Comparison of ENCODE assay signal across 19 mouse cellular contexts in genomic region chr2:24747878-24748277, GRCm38 (mm10). TPM values are rescaled to one million over a fixed set of nuclear protein-coding genes. Genes with fewer than 3 reads are reported as not detected.
DNase-seq lines count a peak whose midpoint lies in the region; ATAC-seq and TF ChIP-seq lines count a peak whose summit lies in the region.
"Had no signal": no experiment of that assay in that cellular context is flagged by ENCODE, and none has a peak within 500 bp of the region (broad histone marks: within the 10 kb centered on the region; RNA-seq: fewer than 3 reads in every experiment).

No protein-coding gene starts in this region.

- H3K4me1 ChIP-seq in thymus, adult 2 months (replicated peaks; ENCODE audit: control insufficient read depth, insufficient read depth, low read length) = peaks cover 68% of the 10 kb centered on the region
- H3K4me1 ChIP-seq in heart, embryonic 11.5 days (ENCODE audit: control insufficient read depth, insufficient read depth, low read length) = no peaks in the 10 kb centered on the region
- H3K4me1 ChIP-seq: heart, embryonic 12.5 days; kidney, embryonic 15.5 days; limb, embryonic 15.5 days; neural tube, embryonic 12.5 days had no signal

- H3K4me2 ChIP-seq in heart, embryonic 11.5 days = no peak overlapping the region
- H3K4me2 ChIP-seq: heart, embryonic 12.5 days; hindbrain, embryonic 12.5 days; kidney, embryonic 15.5 days; limb, embryonic 15.5 days; midbrain, embryonic 11.5 days; neural tube, embryonic 12.5 days had no signal

- peak; percentile 67 for ATAC-seq in inflammation-experienced regulatory T-cells, adult 6 months
- ATAC-seq in heart, embryonic 11.5 days (replicated peaks; ENCODE audit: insufficient number of reproducible peaks, low FRiP score, low TSS enrichment) = no peak
- ATAC-seq: forebrain, postnatal 0 days; lung, postnatal 0 days had no signal

- H3K27ac ChIP-seq in thymus, adult 2 months (ENCODE audit: control insufficient read depth, insufficient read depth, low read length) = peak overlapping the region; percentile 88; the same call in 1 of the 2 replicates
- no peak overlapping the region for H3K27ac ChIP-seq in heart, embryonic 11.5 days (ENCODE audit: low read depth, low read length)
- H3K27ac ChIP-seq: hindbrain, embryonic 12.5 days; kidney, embryonic 15.5 days; limb, embryonic 15.5 days; neural tube, embryonic 12.5 days had no signal

- no peak overlapping the region for H3K9ac ChIP-seq in heart, embryonic 11.5 days (ENCODE audit: low read depth, low read length)
- H3K9ac ChIP-seq: forebrain, postnatal 0 days; heart, embryonic 12.5 days; hindbrain, embryonic 12.5 days; kidney, embryonic 15.5 days; limb, embryonic 15.5 days; neural tube, embryonic 12.5 days had no signal

- H3K4me3 ChIP-seq in thymus, adult 2 months (ENCODE audit: control insufficient read depth, insufficient read depth, low read length) = no peak overlapping the region
- no peak overlapping the region for H3K4me3 ChIP-seq in heart, embryonic 11.5 days (ENCODE audit: low read depth, low read length)
- H3K4me3 ChIP-seq: heart, embryonic 12.5 days; hindbrain, embryonic 12.5 days; kidney, embryonic 15.5 days; limb, embryonic 15.5 days; neural tube, embryonic 12.5 days had no signal

- no peaks in the 10 kb centered on the region for H3K36me3 ChIP-seq in thymus, adult 2 months (ENCODE audit: control insufficient read depth, insufficient read depth, low read length)
- no peaks in the 10 kb centered on the region for H3K36me3 ChIP-seq in heart, embryonic 11.5 days (ENCODE audit: control insufficient read depth, insufficient read depth, low read length)
- H3K36me3 ChIP-seq: G1E; heart, embryonic 12.5 days; kidney, embryonic 15.5 days; limb, embryonic 15.5 days had no signal

- H3K27me3 ChIP-seq in thymus, adult 2 months (ENCODE audit: control insufficient read depth, insufficient read depth, low read length) = no peaks in the 10 kb centered on the region
- H3K27me3 ChIP-seq in heart, embryonic 11.5 days (ENCODE audit: control insufficient read depth, insufficient read depth, low read length) = no peaks in the 10 kb centered on the region
- H3K27me3 ChIP-seq: heart, embryonic 12.5 days; hindbrain, embryonic 12.5 days; kidney, embryonic 15.5 days; limb, embryonic 15.5 days; neural tube, embryonic 12.5 days had no signal

- peak; percentile 24 to 32 for DNase-seq in B cell, adult 2 months
- DNase-seq in CD8-positive naive resting alpha-beta T cell, adult 2 months (ENCODE audit: low read depth in 2 of 2, low spot score in 2 of 2) = peak; percentile 29 to 36
- DNase-seq in thymus, adult 2 months = peak; percentile 86
- DNase-seq in cerebellum, adult 8-10 months = no peak
- no peak for DNase-seq in adrenal gland, adult 18-20 months (ENCODE audit: low spot score in 2 of 2)
- DNase-seq: cerebellum, adult 2 months; forebrain, postnatal 0 days; gastrocnemius, postnatal 25 days; retina, postnatal 1 day had no signal

- WGBS in thymus, adult 2 months = 3% methylated on average over 7 of the region's 7 CpGs
- WGBS in heart, embryonic 11.5 days (ENCODE audit: insufficient replicate concordance) = 67% methylated on average over 7 of the region's 7 CpGs

- TF ChIP-seq CTCF in thymus, adult 2 months (IDR thresholded peaks at IDR 0.05; ENCODE audit: borderline replicate concordance, control insufficient read depth, extremely low read depth, insufficient read depth, low read length, poor library complexity) = no peak

- no peaks in the 10 kb centered on the region for H3K9me3 ChIP-seq in heart, embryonic 11.5 days (replicated peaks; ENCODE audit: control insufficient read depth, low read length)
- H3K9me3 ChIP-seq: G1E; heart, embryonic 12.5 days; hindbrain, embryonic 12.5 days; kidney, embryonic 15.5 days; limb, embryonic 15.5 days; neural tube, embryonic 12.5 days had no signal

- no peak for TF ChIP-seq POLR2A in thymus, adult 2 months (IDR thresholded peaks at IDR 0.05; ENCODE audit: control insufficient read depth, extremely low read depth, insufficient read depth, low read length, poor library complexity)

RNA-seq across cellular contexts. Expression of gene Cacna1b, which starts 15.1 kb away (rescaled TPM):
- under 1 TPM in 1 of 3 experiments, not detected in 2; 0.24 TPM for polyA plus RNA-seq in inflammation-experienced regulatory T-cells, adult 6 months (2017; shearing (Covaris generic))
- polyA plus RNA-seq in thymus, adult 2 months (2012; rRNA removed) = 12.5 and 13.1 TPM in 2 replicates
- total RNA-seq in adrenal gland, adult 18-20 months (2021) = 1 to 10 TPM; 2.3 to 2.8 TPM
- 0.23 and 0.32 TPM in 2 replicates for polyA plus RNA-seq in heart, embryonic 11.5 days (2014; fragmentation: Nextera tagmentation; extraction: Ambion mirVana)
- polyA plus RNA-seq: G1E had no signal

Comparison
In these comparisons a context has a peak if more than half of its experiments do, and no peak if none do; other contexts are left out.
1. DNase-seq: peak in B cell, adult 2 months (2 of 2), CD8-positive naive resting alpha-beta T cell, adult 2 months (2 of 2) and thymus, adult 2 months (single experiment); none in cerebellum, adult 8-10 months (single experiment) and adrenal gland, adult 18-20 months (0 of 2).
2. RNA of gene Cacna1b, which starts 15.1 kb away (polyA plus RNA-seq): 12.5 to 13.1 TPM in thymus, adult 2 months; 0.23 to 0.32 TPM in heart, embryonic 11.5 days and 0.24 TPM in inflammation-experienced regulatory T-cells, adult 6 months; every median in the first group is over 10 times any median in the second.